Mouse (Mus musculus): ENCODE data around the gene Tmx4.
"Not testable (repeated sequence)": the region's sequence is repeated elsewhere in the genome, so short reads cannot be mapped to it uniquely, and the experiment has no call there.

Gene Tmx4

GRCm38 (mm10) chr2:134643514-134644300 is at the start of gene Tmx4:
TSS of gene Tmx4 (minus strand) at chr2:134644145.
- peak; percentile 97 for DNase-seq (ENCODE audit: low spot score in 2 of 2)

GRCm38 (mm10) chr2:134692125-134692524 is 48.2 kb upstream of the Tmx4 start:
- DNase-seq (ENCODE audit: low spot score in 2 of 2): no peak

DNA sequence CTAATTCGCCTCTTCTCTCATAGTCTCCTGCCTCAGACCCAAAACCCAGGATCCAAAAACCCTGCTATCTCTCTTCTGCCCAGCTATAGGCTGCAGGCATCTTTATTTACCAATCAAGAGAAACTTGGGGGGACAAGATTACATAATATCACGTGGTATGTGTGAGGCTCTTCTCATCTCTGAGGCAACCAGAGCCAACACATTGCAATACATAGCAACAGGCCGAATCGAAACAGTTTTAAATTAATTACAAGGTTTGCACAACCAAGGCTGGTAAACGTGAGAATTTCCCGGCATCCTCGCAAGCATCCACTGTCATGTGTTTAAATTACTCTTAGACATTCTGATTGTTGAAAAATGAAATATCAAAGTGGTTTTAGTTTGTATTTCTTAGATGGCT is 47.1 kb upstream of the Tmx4 start:
- no peak for DNase-seq (ENCODE audit: low spot score in 2 of 2)

DNA sequence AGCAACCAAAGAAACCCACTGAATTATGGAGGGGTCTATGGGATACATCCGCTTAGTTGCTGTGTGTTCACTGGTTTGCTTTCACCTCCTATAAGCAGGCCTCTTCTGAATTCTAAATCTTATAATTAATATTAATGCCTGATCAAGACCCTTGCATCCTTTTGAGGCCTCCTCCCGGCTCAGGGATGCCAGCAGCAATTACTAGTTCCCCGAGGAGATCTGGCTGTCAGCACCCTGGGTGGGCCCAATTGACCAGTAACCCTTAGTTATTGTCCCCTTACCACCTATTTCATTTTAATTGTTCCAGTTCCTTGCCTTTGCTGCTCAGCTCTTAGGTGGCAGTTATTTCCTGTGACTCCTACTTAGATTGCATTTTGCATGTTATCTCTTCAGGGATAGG is 38.4 kb upstream of the Tmx4 start:
- no peak for DNase-seq (ENCODE audit: low spot score in 2 of 2)

DNA sequence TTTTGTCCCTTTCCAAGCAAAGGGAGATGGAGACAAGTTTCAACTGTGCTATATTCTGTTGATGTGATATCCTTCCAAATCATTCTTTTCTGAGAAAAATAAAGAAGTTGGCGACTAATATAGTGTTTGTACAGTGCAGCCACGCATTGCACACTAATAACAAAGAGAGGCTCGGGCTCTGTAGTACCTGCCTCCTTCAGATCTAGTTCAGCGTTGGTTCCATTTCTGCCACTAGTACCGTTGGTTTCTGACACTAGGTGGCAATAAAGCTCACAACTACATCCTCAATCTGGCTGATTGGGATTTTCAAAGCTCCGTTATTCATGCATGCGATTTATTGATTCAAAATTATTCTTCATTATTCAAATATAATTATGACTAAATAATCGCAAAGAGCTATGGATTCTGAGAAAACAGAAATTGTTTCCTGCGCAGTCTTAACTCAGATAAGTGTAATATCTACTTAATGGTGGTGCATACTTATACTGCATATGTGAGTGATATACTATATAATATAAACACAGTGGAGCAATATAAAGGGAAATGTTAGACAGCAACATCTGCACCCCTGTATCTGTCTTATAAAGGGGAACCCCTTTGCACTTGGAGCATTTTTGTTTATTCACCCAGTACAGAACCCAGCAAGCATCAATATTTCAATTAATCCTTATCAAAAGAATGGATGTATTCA is 37.5 kb upstream of the Tmx4 start:
- no peak for DNase-seq (ENCODE audit: low spot score in 2 of 2)

DNA sequence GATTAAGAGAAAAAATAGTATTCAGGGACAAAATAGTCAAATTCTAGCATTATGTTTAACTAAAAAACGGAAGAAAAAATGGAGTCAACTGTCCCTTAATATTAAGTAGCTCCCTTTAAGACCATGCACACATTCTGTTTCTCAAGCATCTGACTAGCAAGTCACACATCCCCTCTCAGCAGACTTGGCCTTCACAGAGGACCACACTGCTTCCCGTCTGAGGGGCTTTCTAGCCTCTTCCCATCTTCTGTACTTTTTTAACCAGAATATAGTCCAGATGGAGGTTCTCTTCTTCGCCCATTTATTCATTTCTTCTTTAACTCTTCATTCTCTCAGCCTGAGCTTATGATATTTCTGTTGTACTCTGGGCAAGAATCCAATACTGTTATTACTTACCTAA is 35.6 kb upstream of the Tmx4 start:
- no peak for DNase-seq (ENCODE audit: low spot score in 2 of 2)

DNA sequence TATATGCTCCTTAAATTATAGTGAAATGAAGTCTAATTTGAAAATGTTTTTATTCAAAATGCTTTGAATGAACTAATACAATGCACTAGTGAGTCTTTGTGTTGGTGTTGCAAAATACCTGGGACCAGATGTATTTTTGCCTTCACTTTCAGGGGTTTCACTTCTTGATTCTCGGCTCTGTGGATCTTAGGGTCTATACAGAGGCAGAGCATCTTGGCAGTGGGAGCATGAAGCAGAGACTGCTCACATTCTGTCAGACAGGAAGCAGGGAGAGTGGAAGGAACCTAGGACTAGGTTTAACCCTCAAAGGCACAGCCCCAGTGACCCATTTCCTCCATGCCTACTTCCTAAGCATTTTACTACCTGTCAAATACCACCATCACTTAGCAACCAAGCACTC is 31.5 kb upstream of the Tmx4 start:
- DNase-seq (ENCODE audit: low spot score in 2 of 2): no peak

GRCm38 (mm10) chr2:134673604-134674003 is 29.7 kb upstream of the Tmx4 start:
- peak; percentile 6 to 48 for DNase-seq (ENCODE audit: low spot score in 2 of 2)

GRCm38 (mm10) chr2:134656477-134656876 is 12.5 kb upstream of the Tmx4 start:
- no peak for DNase-seq (ENCODE audit: low spot score in 2 of 2)

DNA sequence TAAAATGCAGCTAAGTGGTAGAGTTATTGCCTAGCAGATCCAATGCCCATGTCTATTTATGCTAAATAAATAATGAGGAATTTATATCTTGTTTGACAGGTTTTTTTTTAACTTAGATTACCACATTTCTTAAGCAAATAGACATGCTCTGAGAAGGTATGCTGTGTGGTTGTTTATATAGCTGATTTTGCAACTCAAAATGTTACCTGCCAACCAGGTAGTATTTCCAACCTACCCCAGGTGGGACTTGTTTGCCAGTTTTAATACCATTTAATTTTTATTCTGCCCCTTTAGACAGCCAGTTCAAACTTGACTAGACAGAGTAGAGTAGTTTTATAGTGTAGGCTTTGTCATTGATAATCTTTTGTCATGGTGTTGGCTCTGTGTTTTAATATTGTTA is 10.7 kb upstream of the Tmx4 start:
- DNase-seq (ENCODE audit: low spot score in 2 of 2): no peak

DNA sequence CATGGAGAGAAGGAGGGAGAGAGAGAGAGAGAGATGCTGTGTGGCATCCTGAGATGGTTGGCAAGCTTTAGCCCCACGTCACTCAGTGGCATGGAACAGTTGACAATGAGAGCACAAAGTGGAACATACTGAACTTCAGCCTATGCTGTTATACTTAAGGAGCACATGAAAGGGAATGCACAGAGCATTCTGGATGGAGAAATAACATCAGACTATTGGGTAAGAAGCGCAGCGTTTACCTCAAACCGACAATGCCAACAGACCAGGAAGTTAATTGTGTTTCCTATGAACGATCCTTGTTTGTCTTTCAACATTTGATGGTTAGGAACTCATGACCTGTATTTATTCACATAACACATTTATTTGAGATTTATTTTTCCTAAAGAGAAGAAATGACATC is 8.8 kb upstream of the Tmx4 start:
- DNase-seq (ENCODE audit: low spot score in 2 of 2): no peak

GRCm38 (mm10) chr2:134648999-134649398 is 5.1 kb upstream of the Tmx4 start:
- DNase-seq (ENCODE audit: low spot score in 2 of 2): no peak

DNA sequence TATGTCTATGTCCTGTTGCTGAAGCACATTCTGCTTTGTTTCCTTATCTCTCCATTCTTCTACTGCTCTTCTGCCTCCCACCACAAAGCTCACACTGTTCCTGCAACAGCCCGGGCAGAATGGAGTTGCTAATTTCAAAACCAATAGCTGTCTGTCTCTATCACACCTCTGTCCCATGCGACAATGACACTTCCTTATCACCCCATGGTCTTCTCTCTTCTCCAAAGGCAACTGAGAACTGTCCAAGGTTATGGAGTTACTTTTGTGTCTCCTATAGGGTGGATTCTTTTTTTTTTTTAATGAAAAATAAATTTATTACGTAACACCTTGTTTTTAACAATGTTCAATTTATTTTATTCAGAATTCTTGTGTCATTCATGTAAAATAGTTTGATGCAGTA is 1.8 kb upstream of the Tmx4 start:
- DNase-seq (ENCODE audit: low spot score in 2 of 2): no peak

DNA sequence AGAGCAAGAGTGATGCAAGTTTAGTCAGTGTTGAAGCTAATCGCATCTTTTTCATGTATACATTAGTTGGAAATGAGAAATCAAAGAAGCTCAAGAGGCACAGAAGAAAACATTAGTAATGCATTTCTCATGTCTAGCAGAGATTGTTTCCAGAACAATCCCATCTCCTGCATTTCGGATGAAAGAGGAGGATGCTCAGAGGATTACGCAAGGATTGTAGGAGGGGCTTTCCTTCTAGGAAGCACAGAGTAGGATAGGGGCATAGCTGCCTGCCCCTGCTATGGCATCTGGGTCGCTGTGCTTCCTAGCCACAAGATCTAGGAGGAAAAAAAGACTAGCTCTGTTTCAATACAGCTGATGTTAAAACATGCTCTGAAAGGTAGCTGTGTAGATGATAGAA is 1.2 kb upstream of the Tmx4 start:
- DNase-seq (ENCODE audit: low spot score in 2 of 2): no peak

GRCm38 (mm10) chr2:134644301-134644912 is 462 bp upstream of the Tmx4 start:
- no peak for DNase-seq (ENCODE audit: low spot score in 2 of 2)

GRCm38 (mm10) chr2:134642377-134642776 is 1.6 kb downstream of the Tmx4 start:
- DNase-seq (ENCODE audit: low spot score in 2 of 2): no peak

DNA sequence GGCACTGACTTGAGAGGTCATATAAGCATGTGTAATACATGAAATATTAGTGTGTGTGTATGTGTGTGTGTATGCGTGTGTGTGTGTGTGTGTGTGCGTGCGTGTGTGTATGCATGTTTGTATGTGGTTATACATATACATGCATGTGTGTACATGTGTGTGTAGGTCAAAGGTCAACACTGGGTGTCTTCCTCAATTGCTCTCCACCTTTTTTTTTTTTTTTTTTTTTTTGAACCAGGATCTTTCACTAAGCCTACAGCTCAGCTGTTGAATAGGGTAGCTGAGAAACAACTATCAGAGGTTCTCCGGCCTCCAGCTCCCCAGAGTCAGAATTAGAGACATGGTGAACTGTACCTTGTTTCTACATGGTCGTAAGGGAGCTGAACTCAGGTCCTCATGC is 2.6 kb downstream of the Tmx4 start:
- no peak for DNase-seq (ENCODE audit: low spot score in 2 of 2)

DNA sequence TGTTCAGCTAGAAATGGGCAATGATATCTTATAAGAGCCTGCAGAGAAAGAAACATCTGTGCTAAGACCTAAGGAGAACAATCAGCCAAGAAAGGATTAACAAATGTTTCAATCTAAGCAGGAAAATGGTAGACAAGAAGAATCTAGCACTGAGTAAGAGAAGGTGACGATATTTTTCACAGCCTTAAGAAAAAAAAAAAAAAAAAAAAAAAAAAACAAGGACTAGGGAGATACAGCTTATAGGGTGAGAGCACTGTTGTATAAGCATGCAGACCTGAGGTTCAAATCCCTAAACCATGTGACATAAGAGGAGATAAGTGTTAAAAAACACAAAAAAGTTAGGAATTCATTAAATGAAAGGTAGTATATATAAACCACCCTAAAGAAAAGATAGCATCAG is 3.5 kb downstream of the Tmx4 start:
- DNase-seq (ENCODE audit: low spot score in 2 of 2): no peak

DNA sequence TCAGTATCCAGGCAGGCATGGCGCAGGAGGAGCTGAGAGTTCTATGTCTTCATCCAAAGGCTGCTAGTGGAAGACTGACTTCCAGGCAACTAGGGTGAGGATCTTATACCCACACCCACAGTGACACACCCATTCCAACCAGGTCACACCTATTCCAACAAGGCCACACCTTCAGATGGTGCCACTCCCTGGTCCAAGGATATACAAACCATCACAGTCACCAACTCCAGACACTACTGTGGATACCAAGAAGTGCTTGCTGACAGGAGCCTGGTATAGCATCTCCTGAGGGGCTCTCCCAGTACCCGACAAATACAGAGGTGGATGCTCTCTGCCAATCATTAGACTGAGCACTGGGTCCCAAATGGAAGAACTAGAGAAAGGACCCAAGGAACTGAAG is 15.4 kb downstream of the Tmx4 start:
- not testable (repeated sequence) for DNase-seq (ENCODE audit: low spot score in 2 of 2)

DNA sequence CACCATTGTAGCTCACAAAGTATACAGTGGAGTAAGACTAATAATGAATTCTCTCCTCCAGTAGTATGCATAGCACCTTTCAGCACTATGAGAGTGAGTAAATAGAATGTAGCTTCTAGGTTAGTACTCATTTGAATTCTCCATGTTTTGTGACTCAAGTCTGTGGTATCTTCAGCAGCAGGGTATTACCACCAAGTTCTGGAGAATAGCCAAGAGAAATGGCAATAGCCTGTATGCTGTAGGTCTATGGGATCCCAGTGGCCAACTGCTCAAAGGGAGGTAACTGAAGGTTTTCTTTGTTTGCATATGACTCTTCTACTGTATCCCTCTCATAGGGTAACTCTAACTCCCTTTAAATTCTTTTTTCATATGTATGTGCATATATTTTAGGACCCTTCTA is 39.0 kb downstream of the Tmx4 start:
- DNase-seq (ENCODE audit: low spot score in 2 of 2): no peak

DNA sequence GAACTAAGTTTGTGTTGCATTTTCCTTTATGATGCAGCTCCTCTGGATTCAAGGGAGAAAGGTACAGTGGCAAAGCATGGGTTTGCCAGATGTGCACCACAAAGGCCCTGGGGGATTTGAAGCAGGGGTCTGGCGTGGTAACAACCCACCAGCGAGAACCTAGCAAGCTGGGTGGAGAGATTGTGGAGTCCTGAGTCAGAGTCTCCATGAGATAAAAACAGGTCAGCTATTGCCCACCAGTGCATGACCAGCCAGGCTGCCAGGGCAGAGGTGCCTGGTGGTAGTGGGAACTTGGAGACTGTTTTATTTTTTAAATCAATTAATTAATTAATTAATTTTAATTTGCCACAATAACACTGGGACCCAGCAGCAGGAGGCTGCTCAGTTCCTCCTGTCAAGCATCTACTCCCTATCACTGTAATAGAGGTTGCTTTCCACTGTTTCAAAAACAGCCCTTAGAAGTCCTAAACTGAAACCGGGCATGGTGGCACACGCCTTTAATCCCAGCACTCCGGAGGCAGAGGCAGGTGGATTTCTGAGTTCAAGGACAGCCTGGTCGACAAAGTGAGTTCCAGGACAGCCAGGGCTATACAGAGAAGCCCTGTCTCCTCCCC is 52.8 kb downstream of the Tmx4 start:
- no peak for DNase-seq (ENCODE audit: low spot score in 2 of 2)

DNA sequence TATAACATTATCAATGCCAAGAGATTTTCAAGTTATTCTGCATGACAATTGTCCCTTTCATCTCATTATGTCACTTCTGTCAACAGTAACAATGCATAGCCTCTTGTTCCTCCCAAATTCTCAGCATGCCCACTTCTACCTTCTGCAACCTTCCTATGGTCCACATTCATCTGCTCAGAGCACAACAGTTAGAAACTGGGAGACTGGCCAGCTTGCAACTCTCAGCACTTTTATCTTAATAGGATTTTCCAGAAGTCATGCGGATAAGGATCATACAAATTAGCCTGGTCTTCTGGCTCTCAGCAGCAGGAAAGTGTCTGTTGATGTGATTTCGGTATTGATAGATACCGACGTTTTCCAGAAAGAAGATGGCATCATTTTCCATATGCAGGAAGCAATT is 58.7 kb downstream of the Tmx4 start:
- no peak for DNase-seq (ENCODE audit: low spot score in 2 of 2)

- DNase-seq (ENCODE audit: low spot score in 2 of 2): no peak
Observed at GRCm38 (mm10) chr2:134559422-134559821, 84.5 kb downstream of the Tmx4 start.

Measured in natural killer cell, adult 2 months (primary cell).